Mouse (Mus musculus) cortical plate, adult 2 months (tissue): ENCODE measurements around the gene Tspan9.

Source experiments
- CTCF ChIP-seq: fragments of 200-500 bp; IDR thresholded peaks from 2 replicates; pipeline ENCODE4 v1.5.1; 2011; ENCODE audit warnings: mild to moderate bottlenecking, control low read depth, low read length; ENCODE audit not compliant: insufficient read depth; ENCODE audit errors: extremely low read depth
- POLR2A ChIP-seq: fragments of 200-500 bp; IDR thresholded peaks from 2 replicates; pipeline ENCODE4 v1.6.1; 2011; ENCODE audit warnings: mild to moderate bottlenecking, low read length, control low read depth; ENCODE audit not compliant: insufficient read depth; ENCODE audit errors: extremely low read depth

DNA sequence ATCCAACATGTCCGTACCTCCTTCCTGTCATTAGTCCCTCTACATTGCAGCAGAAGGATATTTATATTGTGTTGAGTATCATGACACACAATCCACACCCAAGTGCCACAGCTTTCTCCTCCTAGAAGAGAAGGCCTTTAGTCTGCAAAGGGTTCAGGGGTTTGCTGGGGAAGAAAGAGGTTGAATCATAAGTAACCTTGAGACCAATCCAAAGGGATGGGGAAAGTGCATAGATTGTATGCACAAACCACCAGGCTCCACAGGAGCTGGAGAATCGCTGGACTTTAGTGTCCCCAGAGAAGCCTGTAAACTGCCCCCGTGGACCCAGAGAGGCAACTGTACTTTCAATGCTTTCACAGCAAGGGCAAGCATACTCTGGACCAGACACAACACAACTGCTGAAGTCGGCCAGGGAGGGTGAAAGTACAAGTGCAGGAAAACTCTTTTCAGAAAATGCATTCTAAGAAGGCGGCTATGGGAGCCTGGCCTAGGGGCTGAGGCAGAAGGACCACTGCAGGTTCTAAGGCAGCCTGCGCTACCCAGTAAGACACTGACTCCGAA is 24.6 kb downstream of the Tspan9 start:
- no peak for TF ChIP-seq CTCF
- no peak for TF ChIP-seq POLR2A
